Mouse (Mus musculus): Measurements from ENCODE around the gene AU018091.

Gene AU018091

GRCm38 (mm10) chr7:3168925-3169324, at the start of gene AU018091:
TSS of gene AU018091 (minus strand) at chr7:3169203.
- peaks cover 51% of the 10 kb centered on the region for H3K4me1 ChIP-seq (replicated peaks; ENCODE audit: low read depth, low read length)
- TF ChIP-seq NANOG (IDR thresholded peaks at IDR 0.05; ENCODE audit: borderline replicate concordance, low read length) (no peak), CTCF (conservative IDR thresholded peaks at IDR 0.05; ENCODE audit: low read length) (no peak), POU5F1 (IDR thresholded peaks at IDR 0.05; ENCODE audit: borderline replicate concordance, low read length) (no peak)
- H3K9me3 ChIP-seq (ENCODE audit: low read length): no peaks in the 10 kb centered on the region
- no peaks in the 10 kb centered on the region for H3K27me3 ChIP-seq (ENCODE audit: insufficient read depth, low read length)
- peak within 1 kb of the TSS; percentile 84 for H3K4me3 ChIP-seq (replicated peaks; ENCODE audit: low read length)
- H3K36me3 ChIP-seq (ENCODE audit: insufficient read depth, low read length): peaks cover 4% of the 10 kb centered on the region

DNA sequence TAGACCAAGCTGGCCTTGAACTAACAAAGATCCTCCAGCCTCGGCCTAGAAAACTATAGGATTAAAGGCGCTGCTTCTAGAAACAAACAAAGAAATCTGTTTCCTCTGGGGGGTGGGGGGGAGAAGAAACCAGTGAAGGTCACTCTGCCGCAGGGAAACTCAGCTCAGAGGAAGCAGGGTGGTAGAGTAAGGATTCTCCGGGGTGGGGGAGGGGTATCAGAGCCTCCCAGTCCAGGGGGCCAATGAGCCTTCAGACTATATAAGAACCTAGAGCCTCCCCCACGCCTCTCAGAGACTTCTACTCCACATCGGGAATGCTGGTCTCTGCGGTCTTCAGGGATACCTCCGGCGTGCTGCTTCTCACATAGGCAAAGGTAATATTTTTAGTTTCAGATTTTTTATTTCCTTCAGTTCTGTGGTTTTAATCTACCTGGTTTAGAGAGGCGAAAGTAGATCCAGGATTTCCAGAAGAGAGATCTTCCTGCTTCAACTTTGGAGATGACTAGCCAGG, 48.6 kb upstream of the AU018091 start:
- no peaks in the 10 kb centered on the region; the same call in 1 of the 2 replicates for H3K9me3 ChIP-seq (ENCODE audit: low read length)
- H3K4me3 ChIP-seq (replicated peaks; ENCODE audit: low read length): peak overlapping the region; percentile 90
- H3K27me3 ChIP-seq (ENCODE audit: insufficient read depth, low read length): no peaks in the 10 kb centered on the region
- H3K4me1 ChIP-seq (replicated peaks; ENCODE audit: low read depth, low read length): peaks cover 39% of the 10 kb centered on the region
- H3K36me3 ChIP-seq (ENCODE audit: insufficient read depth, low read length): peaks cover 33% of the 10 kb centered on the region
- TF ChIP-seq POU5F1 (IDR thresholded peaks at IDR 0.05; ENCODE audit: borderline replicate concordance, low read length) (no peak), NANOG (IDR thresholded peaks at IDR 0.05; ENCODE audit: borderline replicate concordance, low read length) (peak; percentile 49; the same call in 1 of the 2 replicates)

DNA sequence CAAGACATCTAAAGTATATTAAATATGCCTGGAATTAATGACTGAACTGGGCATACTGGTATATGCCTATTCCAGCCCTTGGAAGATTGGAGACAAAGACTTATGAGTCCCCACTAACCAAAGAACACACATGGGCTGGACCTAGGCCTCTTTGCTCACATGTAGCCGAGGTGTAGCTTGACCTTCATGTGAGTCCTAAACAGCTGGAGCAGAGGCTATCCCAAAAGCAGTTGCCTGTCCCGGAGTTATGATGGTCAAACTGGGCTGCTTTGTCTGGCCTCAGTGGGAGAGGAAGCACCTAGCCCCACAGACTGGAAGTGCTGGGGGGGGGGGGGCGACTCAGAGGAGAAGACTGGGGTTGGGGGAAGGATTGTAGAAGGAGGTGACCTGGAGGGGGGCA, 47.3 kb upstream of the AU018091 start:
- Histone ChIP-seq H3K9me3 (ENCODE audit: low read length) (no peaks in the 10 kb centered on the region; the same call in 1 of the 2 replicates), H3K36me3 (ENCODE audit: insufficient read depth, low read length) (peaks cover 33% of the 10 kb centered on the region), H3K4me3 (replicated peaks; ENCODE audit: low read length) (peak overlapping the region; percentile 90), H3K27me3 (ENCODE audit: insufficient read depth, low read length) (no peaks in the 10 kb centered on the region), H3K4me1 (replicated peaks; ENCODE audit: low read depth, low read length) (peaks cover 40% of the 10 kb centered on the region)
- no peak for TF ChIP-seq POU5F1 (IDR thresholded peaks at IDR 0.05; ENCODE audit: borderline replicate concordance, low read length)
- no peak for TF ChIP-seq CTCF (conservative IDR thresholded peaks at IDR 0.05; ENCODE audit: low read length)
- TF ChIP-seq NANOG (IDR thresholded peaks at IDR 0.05; ENCODE audit: borderline replicate concordance, low read length): peak; percentile 42; the same call in 1 of the 2 replicates

- H3K4me1 ChIP-seq (replicated peaks; ENCODE audit: low read depth, low read length): peaks cover 65% of the 10 kb centered on the region
- peaks cover 8% of the 10 kb centered on the region for H3K36me3 ChIP-seq (ENCODE audit: insufficient read depth, low read length)
- H3K27me3 ChIP-seq (ENCODE audit: insufficient read depth, low read length): no peaks in the 10 kb centered on the region
- peak; percentile 93; the same call in 1 of the 2 replicates for TF ChIP-seq POU5F1 (IDR thresholded peaks at IDR 0.05; ENCODE audit: borderline replicate concordance, low read length)
- no peak for TF ChIP-seq NANOG (IDR thresholded peaks at IDR 0.05; ENCODE audit: borderline replicate concordance, low read length)
- TF ChIP-seq CTCF (conservative IDR thresholded peaks at IDR 0.05; ENCODE audit: low read length): no peak
- H3K4me3 ChIP-seq (replicated peaks; ENCODE audit: low read length): peak overlapping the region; percentile 70
- H3K9me3 ChIP-seq (ENCODE audit: low read length): no peaks in the 10 kb centered on the region; the same call in 1 of the 2 replicates
Observed at GRCm38 (mm10) chr7:3213557-3213956, 44.6 kb upstream of the AU018091 start.

GRCm38 (mm10) chr7:3213156-3213555, 44.2 kb upstream of the AU018091 start:
- Histone ChIP-seq H3K36me3 (ENCODE audit: insufficient read depth, low read length) (peaks cover 4% of the 10 kb centered on the region), H3K27me3 (ENCODE audit: insufficient read depth, low read length) (no peaks in the 10 kb centered on the region), H3K4me1 (replicated peaks; ENCODE audit: low read depth, low read length) (peaks cover 69% of the 10 kb centered on the region), H3K4me3 (replicated peaks; ENCODE audit: low read length) (peak overlapping the region; percentile 70), H3K9me3 (ENCODE audit: low read length) (no peaks in the 10 kb centered on the region)
- no peak for TF ChIP-seq CTCF (conservative IDR thresholded peaks at IDR 0.05; ENCODE audit: low read length)
- TF ChIP-seq POU5F1 (IDR thresholded peaks at IDR 0.05; ENCODE audit: borderline replicate concordance, low read length): no peak
- no peak for TF ChIP-seq NANOG (IDR thresholded peaks at IDR 0.05; ENCODE audit: borderline replicate concordance, low read length)

DNA sequence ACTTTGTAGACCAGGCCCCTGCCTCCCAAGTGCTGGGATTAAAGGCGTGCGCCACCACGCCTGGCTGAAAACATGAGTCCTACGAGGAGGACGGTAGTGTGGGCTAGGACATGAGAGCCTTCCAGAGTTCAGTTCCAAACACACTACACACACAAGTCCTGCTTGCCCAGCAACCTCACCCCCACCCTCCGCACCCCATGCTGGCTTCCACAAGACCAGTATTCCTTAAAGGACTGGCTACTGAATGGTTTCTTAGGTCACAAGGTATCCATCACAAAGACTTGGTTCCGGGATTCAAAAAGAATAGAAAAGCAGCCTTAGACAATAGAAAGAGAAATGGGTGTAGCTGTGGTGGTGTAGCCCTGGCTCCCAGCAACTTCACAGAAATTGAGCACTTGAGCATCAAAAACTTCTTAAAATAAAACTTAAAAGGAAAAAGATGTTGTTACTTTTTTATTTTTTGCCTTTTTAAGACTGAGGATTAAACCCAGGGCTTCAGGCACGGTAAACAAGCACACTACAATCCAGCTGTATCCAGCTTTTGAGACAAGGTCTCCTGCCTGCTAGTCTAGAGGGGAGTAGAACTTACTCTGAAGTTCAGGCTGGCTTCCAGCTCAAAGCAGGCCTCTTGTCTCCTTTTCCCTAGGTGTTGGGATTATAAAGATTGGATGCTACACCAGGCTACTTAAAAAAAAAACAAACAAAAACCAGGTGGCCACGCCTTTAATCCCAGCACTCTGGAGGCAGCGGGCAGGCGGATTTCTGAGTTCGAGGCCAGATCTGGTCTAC, 43.2 kb upstream of the AU018091 start:
- peak; percentile 35; the same call in 1 of the 2 replicates for TF ChIP-seq NANOG (IDR thresholded peaks at IDR 0.05; ENCODE audit: borderline replicate concordance, low read length)
- no peak for TF ChIP-seq CTCF (conservative IDR thresholded peaks at IDR 0.05; ENCODE audit: low read length)
- Histone ChIP-seq H3K36me3 (ENCODE audit: insufficient read depth, low read length) (no peaks in the 10 kb centered on the region), H3K27me3 (ENCODE audit: insufficient read depth, low read length) (no peaks in the 10 kb centered on the region), H3K4me1 (replicated peaks; ENCODE audit: low read depth, low read length) (peaks cover 72% of the 10 kb centered on the region), H3K9me3 (ENCODE audit: low read length) (no peaks in the 10 kb centered on the region), H3K4me3 (replicated peaks; ENCODE audit: low read length) (peak overlapping the region; percentile 30; the same call in 1 of the 2 replicates)

DNA sequence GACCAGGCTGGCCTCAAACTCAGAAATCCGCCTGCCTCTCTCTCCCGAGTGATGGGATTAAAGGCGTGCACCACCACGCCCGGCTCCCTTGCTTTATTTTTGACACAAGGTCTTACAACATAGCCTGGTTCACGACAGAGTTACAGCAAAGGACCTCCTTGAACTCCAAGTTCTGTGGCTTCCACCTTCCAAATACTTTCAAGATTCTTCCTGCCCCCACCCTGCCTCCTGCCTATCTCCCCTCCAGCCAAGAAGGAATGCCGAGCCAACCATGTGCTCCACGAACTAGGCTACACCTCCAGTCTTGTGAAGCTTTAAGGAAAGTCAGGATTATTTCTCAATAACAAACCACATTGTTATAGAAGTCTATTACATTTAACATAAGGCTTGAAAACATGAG, 42.5 kb upstream of the AU018091 start:
- H3K4me3 ChIP-seq (replicated peaks; ENCODE audit: low read length): peak overlapping the region; percentile 30; the same call in 1 of the 2 replicates
- no peaks in the 10 kb centered on the region for H3K9me3 ChIP-seq (ENCODE audit: low read length)
- TF ChIP-seq POU5F1 (IDR thresholded peaks at IDR 0.05; ENCODE audit: borderline replicate concordance, low read length) (no peak), NANOG (IDR thresholded peaks at IDR 0.05; ENCODE audit: borderline replicate concordance, low read length) (no peak), CTCF (conservative IDR thresholded peaks at IDR 0.05; ENCODE audit: low read length) (no peak)
- H3K36me3 ChIP-seq (ENCODE audit: insufficient read depth, low read length): no peaks in the 10 kb centered on the region
- peaks cover 72% of the 10 kb centered on the region for H3K4me1 ChIP-seq (replicated peaks; ENCODE audit: low read depth, low read length)
- no peaks in the 10 kb centered on the region for H3K27me3 ChIP-seq (ENCODE audit: insufficient read depth, low read length)

DNA sequence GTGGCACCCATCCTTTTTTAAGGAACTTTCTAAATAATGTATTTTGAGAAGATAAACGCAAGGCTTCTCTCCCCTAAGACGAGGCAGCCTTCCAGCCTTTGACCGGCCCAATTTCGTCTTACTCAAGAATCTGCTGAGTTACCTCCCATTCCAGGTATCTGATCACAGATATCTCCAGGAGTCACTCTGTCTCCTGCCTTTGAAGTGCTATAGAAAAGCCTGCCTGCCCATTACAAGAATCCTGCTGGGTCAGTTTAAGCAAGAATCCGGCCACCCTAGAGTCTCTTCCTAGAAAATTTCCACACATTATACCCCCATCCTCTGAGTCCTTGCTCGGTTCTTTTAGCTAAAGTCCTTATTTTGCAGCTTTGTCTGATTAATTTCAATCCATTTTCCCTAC, 41.6 kb upstream of the AU018091 start:
- Histone ChIP-seq H3K9me3 (ENCODE audit: low read length) (no peaks in the 10 kb centered on the region), H3K36me3 (ENCODE audit: insufficient read depth, low read length) (no peaks in the 10 kb centered on the region), H3K4me1 (replicated peaks; ENCODE audit: low read depth, low read length) (peaks cover 71% of the 10 kb centered on the region), H3K4me3 (replicated peaks; ENCODE audit: low read length) (peak overlapping the region; percentile 30; the same call in 1 of the 2 replicates), H3K27me3 (ENCODE audit: insufficient read depth, low read length) (no peaks in the 10 kb centered on the region)
- TF ChIP-seq NANOG (IDR thresholded peaks at IDR 0.05; ENCODE audit: borderline replicate concordance, low read length): peak; percentile 41; the same call in 1 of the 2 replicates
- TF ChIP-seq CTCF (conservative IDR thresholded peaks at IDR 0.05; ENCODE audit: low read length): no peak
